Mouse (Mus musculus) adrenal gland, adult 18-20 months (tissue): ENCODE measurements around the gene Stab2. TPM values are rescaled to one million over a fixed set of nuclear protein-coding genes. Genes with fewer than 3 reads are reported as not detected.

Experiments used
- total RNA-seq, 2 experiments: library from RNA; stranded (reverse); gene quantifications; 1 replicate in 1 of 2; 2 replicates in 1 of 2; pipeline ENCODE4 v1.2.3; 2021

Gene Stab2
- total RNA-seq, 2 experiments from 2014 or later, result 0.03 to 0.22 TPM

Other genes starting within 250 kb of the Stab2 start
- gene Gm49358, start 244.1 kb downstream of the Stab2 start, total RNA-seq, result 10 to 100 TPM; 12.4 to 15.9 TPM
- gene Nt5dc3, start 229.0 kb downstream of the Stab2 start, total RNA-seq, result 10 to 100 TPM; 39.3 to 46.3 TPM
- gene 1700113H08Rik, start 50.0 kb upstream of the Stab2 start, total RNA-seq, result not detected